Mouse (Mus musculus) forebrain, embryonic 14.5 days (tissue): ENCODE data around the gene Agap2. TPM values are rescaled to one million over a fixed set of nuclear protein-coding genes. Genes with fewer than 3 reads are reported as not detected.
"Not testable (repeated sequence)": the region's sequence is repeated elsewhere in the genome, so short reads cannot be mapped to it uniquely, and the experiment has no call there.

Experiments used
- ATAC-seq: fragments of 200-750 bp; cut with Nextera tagmentation; 2 replicates; pipeline ENCODE4 v1.8.0; 2017; ENCODE audit warnings: mild to moderate bottlenecking, moderate library complexity
- DNase-seq: peaks from one replicate; pipeline ENCODE4 v3.0.0-alpha.2; 2015; ENCODE audit warnings: low spot score
- H3K27ac ChIP-seq: fragments of 300-500 bp; sonication (generic); 2 replicates; pipeline ENCODE4 v1.5.1; 2014; ENCODE audit warnings: low read depth, mild to moderate bottlenecking, control low read depth, low read length, moderate library complexity
- H3K27me3 ChIP-seq: fragments of 300-500 bp; sonication (generic); replicated peaks from 2 replicates; pipeline ENCODE4 v1.6.1; 2014; ENCODE audit warnings: low read length, control low read depth, mixed read lengths; ENCODE audit not compliant: control insufficient read depth, insufficient read depth
- H3K36me3 ChIP-seq: fragments of 300-500 bp; sonication (generic); 2 replicates; pipeline ENCODE4 v1.6.1; 2014; ENCODE audit warnings: low read length, control low read depth; ENCODE audit not compliant: control insufficient read depth, insufficient read depth
- H3K4me1 ChIP-seq: fragments of 300-500 bp; sonication (generic); 2 replicates; pipeline ENCODE4 v1.6.1; 2014; ENCODE audit warnings: antibody characterized with exemption, low read length, control low read depth; ENCODE audit not compliant: control insufficient read depth, insufficient read depth
- H3K4me2 ChIP-seq: fragments of 300-500 bp; sonication (generic); 2 replicates; pipeline ENCODE4 v1.6.1; 2014; ENCODE audit warnings: mild to moderate bottlenecking, control low read depth, low read length
- H3K4me3 ChIP-seq: fragments of 300-500 bp; sonication (generic); 2 replicates; pipeline ENCODE4 v1.5.1; 2014; ENCODE audit warnings: low read depth, low read length, control low read depth
- H3K9ac ChIP-seq: fragments of 300-500 bp; sonication (generic); 2 replicates; pipeline ENCODE4 v1.6.1; 2014; ENCODE audit warnings: mild to moderate bottlenecking, low read length, control low read depth, moderate library complexity
- H3K9me3 ChIP-seq: fragments of 300-500 bp; sonication (generic); replicated peaks from 2 replicates; pipeline ENCODE4 v1.6.1; 2016; ENCODE audit warnings: low read length, control low read depth, mixed read lengths; ENCODE audit not compliant: control insufficient read depth
- WGBS: fragments of 180-500 bp; shearing (Covaris S2); extraction: QIAGEN DNeasy Blood & Tissue Kit; methylation state at CpG from one replicate; pipeline ENCODE4 v1.1.7; 2014; 5-methylcytosine and 5-hydroxymethylcytosine counted together
- polyA plus RNA-seq: library from polyadenylated mRNA; unstranded; fragments of >200 nt; fragmentation: Nextera tagmentation; extraction: Ambion mirVana; gene quantifications from 2 replicates; pipeline ENCODE4 v1.2.1, GENCODE M21; 2014

Gene Agap2
- polyA plus RNA-seq, 1 experiment from 2014 or later: 3.9 TPM

DNA sequence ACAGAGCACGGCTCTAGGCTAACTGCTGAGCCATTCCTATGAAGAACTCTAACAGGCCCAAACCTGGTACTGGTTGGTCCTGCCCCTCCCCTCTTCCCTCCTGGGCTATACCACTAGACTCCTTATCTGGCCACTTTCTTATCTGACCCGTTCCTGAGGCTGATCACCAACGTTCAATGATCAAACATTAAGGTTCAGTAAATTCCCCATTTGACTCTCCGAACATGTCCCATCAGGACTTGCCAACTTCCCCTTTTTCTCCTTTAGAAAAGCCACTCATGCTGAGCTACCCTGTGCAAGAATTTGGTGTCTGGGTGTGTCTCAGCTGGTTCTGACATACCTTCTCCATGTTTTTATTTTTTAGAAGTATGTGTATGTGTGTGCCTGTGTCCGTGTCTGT lies 51.5 kb downstream of the Agap2 start:
- WGBS: 86% methylated on average over 5 of the region's 5 CpGs
- H3K4me1 ChIP-seq: peaks cover 15% of the 10 kb centered on the region
- ATAC-seq (no peak), DNase-seq (no peak)
- no peak overlapping the region for H3K27ac ChIP-seq
- no peak overlapping the region for H3K4me3 ChIP-seq
- no peak overlapping the region for H3K9ac ChIP-seq
- no peaks in the 10 kb centered on the region for H3K36me3 ChIP-seq
- no peak overlapping the region for H3K4me2 ChIP-seq
- no peaks in the 10 kb centered on the region for H3K9me3 ChIP-seq
- H3K27me3 ChIP-seq: no peaks in the 10 kb centered on the region

GRCm38 (mm10) chr10:127127711-127128279 lies 52.7 kb downstream of the Agap2 start:
- Histone ChIP-seq H3K4me2 (no peak overlapping the region), H3K4me3 (no peak overlapping the region), H3K9ac (no peak overlapping the region), H3K36me3 (no peaks in the 10 kb centered on the region), H3K4me1 (peaks cover 7% of the 10 kb centered on the region), H3K9me3 (no peaks in the 10 kb centered on the region), H3K27ac (no peak overlapping the region), H3K27me3 (no peaks in the 10 kb centered on the region)
- DNase-seq (no peak), ATAC-seq (no peak)
- WGBS: 87% methylated on average over 7 of the region's 7 CpGs

- Histone ChIP-seq H3K9ac (no peak overlapping the region), H3K4me1 (no peaks in the 10 kb centered on the region)
Measured at GRCm38 (mm10) chr10:127129431-127129830, 54.3 kb downstream of the Agap2 start.

DNA sequence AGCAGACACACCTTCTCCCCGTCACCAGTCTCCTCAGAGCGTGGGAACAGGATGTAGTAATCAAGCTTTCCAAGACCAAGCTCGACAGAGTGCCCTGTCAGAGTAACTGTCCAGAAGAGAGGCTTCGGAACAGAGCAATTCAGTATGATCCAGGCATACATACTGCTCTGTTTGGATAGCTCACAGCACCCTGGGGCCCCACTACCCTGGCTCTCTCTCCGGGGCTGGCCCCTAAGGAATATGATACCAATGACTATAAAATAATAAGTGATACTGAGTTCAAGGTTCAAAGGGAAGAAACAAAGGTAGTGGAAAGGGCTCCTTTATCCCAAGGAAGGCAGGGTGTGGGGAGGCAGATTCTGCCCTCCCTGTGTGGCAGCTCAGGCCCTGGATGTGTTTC lies 57.4 kb downstream of the Agap2 start:
- H3K4me1 ChIP-seq: no peaks in the 10 kb centered on the region
- H3K27ac ChIP-seq: no peak overlapping the region
- no peaks in the 10 kb centered on the region for H3K36me3 ChIP-seq
- no peak for ATAC-seq
- DNase-seq: no peak
- no peak overlapping the region for H3K4me3 ChIP-seq
- no peak overlapping the region for H3K4me2 ChIP-seq
- H3K9me3 ChIP-seq: no peaks in the 10 kb centered on the region
- no peaks in the 10 kb centered on the region for H3K27me3 ChIP-seq
- 74% methylated on average over 5 of the region's 5 CpGs for WGBS
- H3K9ac ChIP-seq: no peak overlapping the region

More at GRCm38 (mm10) chr10:127129431-127129830, 54.3 kb downstream of the Agap2 start:
- H3K27ac ChIP-seq: no peak overlapping the region
- no peak for ATAC-seq
- no peak overlapping the region for H3K4me2 ChIP-seq
- DNase-seq: no peak
- 71% methylated on average over 4 of the region's 4 CpGs for WGBS
- no peaks in the 10 kb centered on the region for H3K9me3 ChIP-seq
- no peak overlapping the region for H3K4me3 ChIP-seq
- no peaks in the 10 kb centered on the region for H3K27me3 ChIP-seq
- no peaks in the 10 kb centered on the region for H3K36me3 ChIP-seq

DNA sequence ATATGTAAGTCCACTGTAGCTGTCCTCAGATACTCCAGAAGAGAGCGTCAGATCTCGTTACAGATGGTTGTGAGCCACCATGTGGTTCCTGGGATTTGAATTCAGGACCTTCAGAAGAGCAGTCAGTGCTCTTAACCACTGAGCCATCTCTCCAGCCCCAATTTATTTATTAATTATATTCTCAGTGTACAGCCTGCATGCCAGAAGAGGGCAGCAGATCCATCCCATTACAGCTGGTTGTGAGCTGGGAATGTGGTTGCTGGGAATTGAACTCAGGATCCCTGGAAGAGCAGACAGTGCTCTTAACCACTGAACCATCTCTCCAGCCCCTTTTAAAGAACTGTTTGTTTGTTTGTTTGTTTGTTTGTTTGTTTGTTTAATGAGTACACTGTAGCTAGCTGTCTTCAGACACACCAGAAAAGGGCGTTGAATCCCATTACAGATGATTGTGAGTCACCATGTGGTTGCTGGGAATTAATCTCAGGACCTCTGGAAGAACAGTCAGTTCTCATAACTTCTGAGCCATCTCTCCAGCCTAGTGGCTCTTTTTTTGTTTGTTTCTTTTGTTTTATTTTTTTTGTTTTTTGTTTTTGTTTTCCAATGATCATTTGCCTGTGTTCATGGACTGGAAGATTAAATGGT lies 59.4 kb downstream of the Agap2 start:
- not testable (repeated sequence) for H3K36me3 ChIP-seq, H3K9ac ChIP-seq, H3K27me3 ChIP-seq, H3K27ac ChIP-seq, H3K9me3 ChIP-seq, ATAC-seq, H3K4me3 ChIP-seq, H3K4me1 ChIP-seq, H3K4me2 ChIP-seq
- WGBS: 84% methylated on average over 3 of the region's 3 CpGs
- DNase-seq: peak; percentile 10

GRCm38 (mm10) chr10:127135118-127135836 lies 60.2 kb downstream of the Agap2 start:
- Histone ChIP-seq H3K9ac (no peak overlapping the region), H3K9me3 (no peaks in the 10 kb centered on the region), H3K27ac (no peak overlapping the region), H3K4me3 (no peak overlapping the region), H3K4me2 (no peak overlapping the region), H3K36me3 (no peaks in the 10 kb centered on the region), H3K27me3 (no peaks in the 10 kb centered on the region), H3K4me1 (no peaks in the 10 kb centered on the region)
- 64% methylated on average over 8 of the region's 8 CpGs for WGBS
- DNase-seq (no peak), ATAC-seq (no peak)

GRCm38 (mm10) chr10:127136510-127136909 lies 61.4 kb downstream of the Agap2 start:
- no peak overlapping the region for H3K9ac ChIP-seq
- ATAC-seq (no peak), DNase-seq (no peak)
- H3K27me3 ChIP-seq: no peaks in the 10 kb centered on the region
- WGBS: 98% methylated on average over 4 of the region's 4 CpGs
- no peak overlapping the region for H3K27ac ChIP-seq
- no peaks in the 10 kb centered on the region for H3K4me1 ChIP-seq
- no peaks in the 10 kb centered on the region for H3K36me3 ChIP-seq
- no peaks in the 10 kb centered on the region for H3K9me3 ChIP-seq
- no peak overlapping the region for H3K4me3 ChIP-seq
- no peak overlapping the region for H3K4me2 ChIP-seq

DNA sequence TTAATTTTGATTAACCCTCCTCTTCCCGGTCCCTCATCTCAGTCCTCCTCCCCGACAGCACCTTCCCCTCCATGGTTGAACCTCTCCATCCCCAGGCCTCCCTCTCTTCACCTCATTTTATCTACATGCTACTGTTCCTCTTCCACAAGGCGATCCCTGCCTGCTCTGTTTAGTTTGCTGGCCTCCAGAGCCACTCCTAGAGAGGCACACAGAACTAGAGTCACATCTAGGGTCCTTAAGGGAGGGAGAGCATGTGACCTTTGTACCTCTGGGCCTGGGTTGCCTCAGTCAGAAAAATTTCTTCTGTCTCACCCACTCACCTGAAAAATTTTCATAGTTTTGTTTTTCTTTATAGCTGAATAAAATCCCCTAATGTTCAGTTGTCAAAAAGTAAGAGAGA lies 62.8 kb downstream of the Agap2 start:
- Histone ChIP-seq H3K9ac (no peak overlapping the region), H3K4me2 (no peak overlapping the region), H3K4me3 (no peak overlapping the region), H3K27ac (no peak overlapping the region), H3K36me3 (no peaks in the 10 kb centered on the region), H3K27me3 (no peaks in the 10 kb centered on the region), H3K9me3 (no peaks in the 10 kb centered on the region), H3K4me1 (no peaks in the 10 kb centered on the region)
- 93% methylated on average over 3 of the region's 3 CpGs for WGBS
- no peak for ATAC-seq
- no peak for DNase-seq
